Mouse (Mus musculus): ENCODE results near the gene Vill. TPM values are rescaled to one million over a fixed set of nuclear protein-coding genes. Genes with fewer than 3 reads are reported as not detected.

The Vill gene
- total RNA-seq (2021), result 1 to 10 TPM; 5.1 to 9.6 TPM

GRCm38 (mm10) chr9:119052154-119052944, at the start of gene Vill:
Vill (plus strand) TSS chr9:119052778.
- intact Hi-C loops (cut with DNase I), result no loop called here
- no peak for DNase-seq (ENCODE audit: low spot score in 2 of 2)

GRCm38 (mm10) chr9:119003990-119004702, 48.4 kb upstream of the Vill start:
- intact Hi-C loops (cut with DNase I), result loop anchor here (5.0 kb wide), 1 partner anchor 33 kb away; no protein-coding TSS in a partner anchor
- DNase-seq (ENCODE audit: low spot score in 2 of 2), result peak; percentile 66 to 77

- intact Hi-C loops (cut with DNase I), result loop anchor here (5.0 kb wide), 1 partner anchor 33 kb away; no protein-coding TSS in a partner anchor
Measured at GRCm38 (mm10) chr9:119004703-119005076, 47.9 kb upstream of the Vill start.

GRCm38 (mm10) chr9:119005303-119006029, 47.1 kb upstream of the Vill start:
- no peak for DNase-seq (ENCODE audit: low spot score in 2 of 2)
- intact Hi-C loops (cut with DNase I), result no loop called here

More at GRCm38 (mm10) chr9:119004703-119005076, 47.9 kb upstream of the Vill start:
- no peak for DNase-seq (ENCODE audit: low spot score in 2 of 2)

- intact Hi-C loops (cut with DNase I), result no loop called here
- DNase-seq (ENCODE audit: low spot score in 2 of 2), result no peak
Measured at GRCm38 (mm10) chr9:119007266-119007665, 45.3 kb upstream of the Vill start.

DNA sequence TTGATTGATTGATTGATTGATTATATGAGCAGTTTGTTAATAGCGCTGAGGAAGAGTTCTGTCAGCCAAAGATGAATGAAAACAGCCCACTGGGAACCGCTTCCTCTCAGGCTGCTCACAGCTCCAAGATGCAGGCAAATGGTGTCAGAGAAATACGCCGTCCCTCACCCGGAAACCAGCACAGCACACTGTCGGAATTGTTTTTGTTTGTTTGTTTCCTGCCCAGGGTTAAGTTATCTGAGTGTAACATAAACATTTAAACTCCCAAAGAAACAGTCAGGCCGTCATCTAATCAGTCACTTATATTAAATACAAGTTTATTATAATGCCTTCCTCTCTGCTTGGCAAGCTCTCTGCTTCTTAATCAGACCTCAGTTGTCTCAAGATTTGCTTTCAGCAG, 43.7 kb upstream of the Vill start:
- intact Hi-C loops (cut with DNase I), result no loop called here

DNA sequence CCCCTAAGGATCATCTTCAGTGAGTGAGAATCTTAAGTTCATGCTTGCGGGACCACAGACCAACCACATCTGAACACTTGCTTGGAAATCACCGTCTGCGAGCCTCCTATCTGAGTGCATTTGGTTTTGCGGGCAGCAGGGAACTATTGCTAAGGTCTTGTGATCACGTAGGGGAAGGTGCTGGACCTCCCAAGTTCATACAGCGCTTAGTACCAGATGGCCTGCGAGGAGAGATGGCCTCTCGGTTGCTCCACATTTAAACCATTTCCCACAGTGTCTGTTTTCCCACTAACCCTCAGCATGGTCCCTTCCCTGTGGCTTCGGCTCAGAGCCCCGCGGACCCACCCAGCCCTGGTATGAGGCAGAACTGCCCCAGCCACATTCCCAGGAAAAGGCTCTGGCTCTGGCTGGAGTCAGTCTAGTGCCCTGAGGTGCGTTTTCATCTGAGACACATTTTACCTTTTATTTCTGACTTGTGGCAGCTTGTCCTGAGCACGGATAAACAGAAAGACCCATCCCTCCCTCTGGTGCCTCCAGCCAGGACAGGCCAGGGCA, 42.3 kb upstream of the Vill start:
- intact Hi-C loops (cut with DNase I), result no loop called here
- DNase-seq (ENCODE audit: low spot score in 2 of 2), result no peak

More for the DNA sequence above, 43.7 kb upstream of the Vill start:
- DNase-seq (ENCODE audit: low spot score in 2 of 2), result no peak

DNA sequence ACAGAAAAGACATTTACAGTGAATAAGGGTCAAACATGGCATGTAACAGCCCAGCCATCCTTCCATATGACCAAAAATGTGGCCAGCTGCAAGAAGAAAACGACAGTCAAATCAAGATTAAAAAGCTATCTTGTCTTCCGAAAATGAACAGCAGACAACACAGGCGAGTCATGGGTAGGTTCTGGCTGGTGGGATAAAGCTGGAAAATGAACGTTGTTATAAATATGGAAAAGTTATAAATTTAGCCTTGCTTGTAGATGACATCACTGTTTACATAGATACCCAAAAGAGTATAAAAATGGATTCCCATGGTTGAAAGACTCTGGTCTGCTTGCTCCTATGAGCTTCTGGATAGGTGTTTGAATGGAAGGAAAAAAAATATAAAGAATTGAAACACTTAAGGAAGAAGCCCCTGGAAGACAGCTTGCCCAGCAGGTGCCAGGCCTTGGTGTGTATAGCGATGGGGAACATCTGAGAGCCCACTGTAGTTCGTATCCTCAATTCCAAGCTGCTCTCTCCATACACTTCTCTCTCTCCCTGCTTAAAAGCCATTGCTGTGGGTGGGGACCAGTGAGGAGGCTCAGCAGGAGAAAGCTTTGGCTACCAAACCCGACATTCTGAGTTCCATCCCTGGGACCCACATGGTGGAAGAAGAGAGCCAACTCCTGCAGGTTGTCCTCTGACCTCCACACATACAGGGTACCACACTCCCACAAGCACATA, 35.6 kb upstream of the Vill start:
- DNase-seq (ENCODE audit: low spot score in 2 of 2), result no peak
- intact Hi-C loops (cut with DNase I), result no loop called here

- intact Hi-C loops (cut with DNase I), result no loop called here
- no peak for DNase-seq (ENCODE audit: low spot score in 2 of 2)
Measured at GRCm38 (mm10) chr9:119021731-119022130, 30.8 kb upstream of the Vill start.

- DNase-seq (ENCODE audit: low spot score in 2 of 2), result no peak
- intact Hi-C loops (cut with DNase I), result no loop called here
Measured at GRCm38 (mm10) chr9:119025263-119025662, 27.3 kb upstream of the Vill start.

- no peak for DNase-seq (ENCODE audit: low spot score in 2 of 2)
- intact Hi-C loops (cut with DNase I), result no loop called here
Measured at GRCm38 (mm10) chr9:119025832-119026331, 26.7 kb upstream of the Vill start.

- intact Hi-C loops (cut with DNase I), result no loop called here
- no peak for DNase-seq (ENCODE audit: low spot score in 2 of 2)
Measured at GRCm38 (mm10) chr9:119027337-119027736, 25.2 kb upstream of the Vill start.

GRCm38 (mm10) chr9:119028226-119029195, 24.1 kb upstream of the Vill start:
- intact Hi-C loops (cut with DNase I), result no loop called here
- no peak for DNase-seq (ENCODE audit: low spot score in 2 of 2)

DNA sequence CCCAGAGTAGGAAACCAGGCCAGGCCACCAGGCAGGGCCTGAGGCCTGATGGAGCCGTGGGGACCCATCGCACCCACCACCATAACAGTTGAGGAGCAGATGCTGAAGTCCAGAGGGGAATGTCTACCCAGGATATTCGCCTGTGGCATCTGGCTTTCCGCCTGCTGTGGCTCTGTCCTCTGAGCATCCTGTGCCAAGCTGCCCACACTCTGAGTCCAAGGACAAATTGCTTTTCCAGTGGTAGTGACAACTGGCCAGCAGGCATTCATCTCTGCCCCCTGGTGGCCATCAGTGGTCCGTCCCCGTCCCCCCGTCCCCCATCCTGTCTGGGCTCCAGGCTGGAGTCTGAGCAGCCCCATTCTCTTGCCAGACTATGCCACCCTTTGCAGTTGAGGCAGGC, 23.0 kb upstream of the Vill start:
- intact Hi-C loops (cut with DNase I), result no loop called here
- peak; percentile 54 to 56 for DNase-seq (ENCODE audit: low spot score in 2 of 2)

GRCm38 (mm10) chr9:119031038-119031437, 21.5 kb upstream of the Vill start:
- DNase-seq (ENCODE audit: low spot score in 2 of 2), result no peak
- intact Hi-C loops (cut with DNase I), result no loop called here

DNA sequence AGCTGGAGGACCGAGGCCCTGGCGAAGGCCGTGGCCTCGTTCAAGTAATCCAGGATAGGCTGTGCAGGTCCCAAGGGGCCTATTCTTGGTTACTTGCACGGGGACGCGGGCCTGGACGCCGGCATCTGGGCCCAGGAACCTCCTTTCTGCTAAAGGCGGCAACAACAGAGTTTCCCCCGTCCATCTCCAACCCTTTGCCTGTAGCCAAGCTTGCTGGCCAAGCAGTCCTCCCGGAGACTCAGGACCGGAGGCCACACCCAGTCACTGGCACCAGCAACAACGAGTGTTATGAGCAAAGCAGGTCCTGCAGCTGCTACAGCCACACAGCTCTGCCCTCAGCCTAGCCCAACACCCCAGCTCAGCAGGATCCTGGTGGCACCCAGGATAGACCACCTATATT, 20.8 kb upstream of the Vill start:
- no peak for DNase-seq (ENCODE audit: low spot score in 2 of 2)
- intact Hi-C loops (cut with DNase I), result loop anchor here (2.0 kb wide), 1 partner anchor 105 kb away; the partner anchor contains the start of gene Ctdspl

DNA sequence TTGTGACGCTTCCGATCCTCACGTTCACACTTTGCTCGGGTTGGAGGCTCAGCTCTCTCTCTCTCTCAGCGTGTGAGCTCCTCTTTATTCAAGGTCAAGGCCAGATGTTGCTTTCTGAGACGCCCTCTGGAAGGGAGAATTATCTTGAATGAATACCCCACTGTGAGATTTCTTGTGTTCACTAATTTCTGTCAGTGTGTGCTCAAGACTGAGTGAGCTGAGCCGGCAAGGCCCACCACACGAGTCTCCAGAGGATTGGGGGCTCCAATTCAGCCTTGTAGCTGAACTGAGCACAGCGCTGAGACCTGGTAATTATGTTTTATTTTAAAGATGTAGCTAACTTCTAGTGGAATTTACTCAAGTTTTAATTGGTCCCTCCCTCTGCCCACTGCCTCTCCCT, 20.0 kb upstream of the Vill start:
- intact Hi-C loops (cut with DNase I), result loop anchor here (2.0 kb wide), 1 partner anchor 106 kb away; the partner anchor contains the start of gene Ctdspl
- DNase-seq (ENCODE audit: low spot score in 2 of 2), result no peak
